Comparison of ENCODE assay signal across 9 mouse cellular contexts in the genomic region with DNA sequence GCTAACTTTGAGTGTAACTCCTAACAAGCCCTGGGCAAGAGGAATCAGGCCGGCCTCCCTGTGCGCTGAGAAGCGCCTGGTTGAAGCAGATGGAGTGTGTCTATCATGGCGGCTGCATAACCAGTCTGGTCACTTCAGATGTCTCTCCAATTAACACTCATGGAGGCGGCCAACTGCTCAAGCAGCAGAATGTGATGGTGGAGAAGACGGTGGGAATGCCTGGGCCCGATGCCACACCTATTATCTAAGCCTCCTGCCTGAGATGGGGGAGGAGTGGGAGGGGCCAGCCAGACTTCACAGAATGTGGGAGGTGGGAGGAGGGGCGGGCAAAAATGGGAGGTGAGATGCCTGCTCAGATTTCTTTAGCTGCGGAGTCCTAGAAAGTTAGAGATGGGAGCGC.
DNase-seq lines count a peak whose midpoint lies in the region; ATAC-seq lines count a peak whose summit lies in the region.
"Had no signal": no experiment of that assay in that cellular context is flagged by ENCODE, and none has a peak within 500 bp of the region (broad histone marks: within the 10 kb centered on the region; RNA-seq: fewer than 3 reads in every experiment).

No protein-coding gene starts in this region.

- H3K4me1 ChIP-seq in kidney, embryonic 16.5 days (ENCODE audit: insufficient read depth, low read length) = peaks cover 23% of the 10 kb centered on the region
- no peaks in the 10 kb centered on the region for H3K4me1 ChIP-seq in forebrain, embryonic 14.5 days (ENCODE audit: control insufficient read depth, insufficient read depth, low read length)
- H3K4me1 ChIP-seq in intestine, embryonic 16.5 days (ENCODE audit: control insufficient read depth, insufficient read depth, low read length) = 0 out of 2 replicates have a peak, but pooled peaks cover 5% of the 10 kb centered on the region

- no peak overlapping the region for H3K4me3 ChIP-seq in kidney, embryonic 16.5 days (ENCODE audit: low read length)
- no peak overlapping the region for H3K4me3 ChIP-seq in forebrain, embryonic 14.5 days (ENCODE audit: low read depth, low read length)
- H3K4me3 ChIP-seq in intestine, embryonic 16.5 days (ENCODE audit: low read length) = no peak overlapping the region

- no peaks in the 10 kb centered on the region for H3K9me3 ChIP-seq in kidney, embryonic 16.5 days (ENCODE audit: low read length)
- H3K9me3 ChIP-seq in forebrain, embryonic 14.5 days (replicated peaks; ENCODE audit: control insufficient read depth, low read length) = no peaks in the 10 kb centered on the region
- H3K9me3 ChIP-seq in intestine, embryonic 16.5 days (ENCODE audit: control insufficient read depth, low read length) = no peaks in the 10 kb centered on the region

- H3K27me3 ChIP-seq in kidney, embryonic 16.5 days (ENCODE audit: insufficient read depth, low read length) = no peaks in the 10 kb centered on the region
- no peaks in the 10 kb centered on the region for H3K27me3 ChIP-seq in forebrain, embryonic 14.5 days (replicated peaks; ENCODE audit: control insufficient read depth, insufficient read depth, low read length)
- H3K27me3 ChIP-seq in intestine, embryonic 16.5 days (replicated peaks; ENCODE audit: control insufficient read depth, insufficient read depth, low read length) = no peaks in the 10 kb centered on the region

- 36% methylated on average over 10 of the region's 10 CpGs for WGBS in kidney, embryonic 16.5 days
- WGBS in forebrain, embryonic 14.5 days = 36% methylated on average over 10 of the region's 10 CpGs
- 47% methylated on average over 10 of the region's 10 CpGs for WGBS in intestine, embryonic 16.5 days

- H3K9ac ChIP-seq in kidney, embryonic 16.5 days (replicated peaks; ENCODE audit: low read length) = no peak overlapping the region
- H3K9ac ChIP-seq in forebrain, embryonic 14.5 days (ENCODE audit: low read length) = no peak overlapping the region
- H3K9ac ChIP-seq in intestine, embryonic 16.5 days (ENCODE audit: low read depth, low read length) = no peak overlapping the region

- H3K27ac ChIP-seq in kidney, embryonic 16.5 days (ENCODE audit: low read length) = no peak overlapping the region
- H3K27ac ChIP-seq in forebrain, embryonic 14.5 days (ENCODE audit: low read depth, low read length) = 0 out of 2 replicates have a peak overlapping the region, but pooled peaks have one; percentile 5
- no peak overlapping the region for H3K27ac ChIP-seq in intestine, embryonic 16.5 days (ENCODE audit: low read length)

- no peaks in the 10 kb centered on the region for H3K36me3 ChIP-seq in kidney, embryonic 16.5 days (ENCODE audit: insufficient read depth, low read length)
- H3K36me3 ChIP-seq in forebrain, embryonic 14.5 days (ENCODE audit: control insufficient read depth, insufficient read depth, low read length) = no peaks in the 10 kb centered on the region
- H3K36me3 ChIP-seq in intestine, embryonic 16.5 days (ENCODE audit: control insufficient read depth, insufficient read depth, low read length) = no peaks in the 10 kb centered on the region

- H3K4me2 ChIP-seq in kidney, embryonic 16.5 days (replicated peaks; ENCODE audit: low read depth, low read length) = no peak overlapping the region
- H3K4me2 ChIP-seq in forebrain, embryonic 14.5 days (ENCODE audit: low read length) = no peak overlapping the region
- H3K4me2 ChIP-seq in intestine, embryonic 16.5 days (ENCODE audit: low read depth, low read length) = no peak overlapping the region

- DNase-seq in kidney, postnatal 14 days = no peak
- DNase-seq in WW6 (ENCODE audit: low read depth, low spot score) = peak; percentile 80
- DNase-seq in forebrain, embryonic 14.5 days (ENCODE audit: low spot score) = peak; percentile 92
- peak; percentile 16 for DNase-seq in lung, postnatal 25 days (ENCODE audit: low spot score)
- no peak for DNase-seq in thymus, postnatal 36 days
- DNase-seq: kidney, postnatal 36 days had no signal

- peak; percentile 56; the same call in 1 of the 2 replicates for ATAC-seq in kidney, embryonic 16.5 days (ENCODE audit: low FRiP score, low TSS enrichment)
- ATAC-seq in forebrain, embryonic 14.5 days = peak; percentile 96
- ATAC-seq in intestine, embryonic 16.5 days = no peak
- ATAC-seq in inflammation-experienced regulatory T-cells, adult 6 months = no peak

Comparison
In these comparisons a context has a peak if more than half of its experiments do, and no peak if none do; other contexts are left out.
1. ATAC-seq: peak in kidney, embryonic 16.5 days (single experiment) and forebrain, embryonic 14.5 days (single experiment); none in intestine, embryonic 16.5 days (single experiment) and inflammation-experienced regulatory T-cells, adult 6 months (single experiment).
2. DNase-seq: peak in WW6 (single experiment), forebrain, embryonic 14.5 days (single experiment) and lung, postnatal 25 days (single experiment); none in kidney, postnatal 14 days (single experiment) and thymus, postnatal 36 days (0 of 2).